Mouse (Mus musculus) hindbrain, embryonic 11.5 days (tissue): ENCODE results near the gene Surf6. TPM values are rescaled to one million over a fixed set of nuclear protein-coding genes. Genes with fewer than 3 reads are reported as not detected.
"Not testable (repeated sequence)": the region's sequence is repeated elsewhere in the genome, so short reads cannot be mapped to it uniquely, and the experiment has no call there.

ENCODE experiments used
- ATAC-seq: fragments of 200-750 bp; cut with Nextera tagmentation; 2 replicates; pipeline ENCODE4 v1.8.0; 2017; ENCODE audit warnings: mild to moderate bottlenecking, moderate TSS enrichment, moderate library complexity; ENCODE audit not compliant: low FRiP score
- DNase-seq: peaks from one replicate; pipeline ENCODE4 v3.0.0-alpha.2; 2015; ENCODE audit warnings: low spot score
- H3K27ac ChIP-seq: fragments of 300-500 bp; sonication (generic); 2 replicates; pipeline ENCODE4 v1.5.1; 2014; ENCODE audit warnings: mild to moderate bottlenecking, low read depth, low read length
- H3K27me3 ChIP-seq: fragments of 300-500 bp; sonication (generic); 2 replicates; pipeline ENCODE4 v1.6.1; 2014; ENCODE audit warnings: mild to moderate bottlenecking, low read length, moderate library complexity, mixed read lengths; ENCODE audit not compliant: control insufficient read depth, insufficient read depth
- H3K36me3 ChIP-seq: fragments of 300-500 bp; sonication (generic); 2 replicates; pipeline ENCODE4 v1.6.1; 2014; ENCODE audit warnings: mild to moderate bottlenecking, low read length, moderate library complexity, mixed read lengths; ENCODE audit not compliant: control insufficient read depth, insufficient read depth
- H3K4me1 ChIP-seq: fragments of 300-500 bp; sonication (generic); replicated peaks from 2 replicates; pipeline ENCODE4 v1.6.1; 2014; ENCODE audit warnings: low read length, mixed read lengths; ENCODE audit not compliant: control insufficient read depth, insufficient read depth
- H3K4me2 ChIP-seq: fragments of 300-500 bp; sonication (generic); replicated peaks from 2 replicates; pipeline ENCODE4 v1.6.1; 2014; ENCODE audit warnings: mild to moderate bottlenecking, low read depth, low read length
- H3K4me3 ChIP-seq: fragments of 300-500 bp; sonication (generic); 2 replicates; pipeline ENCODE4 v1.5.1; 2014; ENCODE audit warnings: low read depth, low read length
- H3K9ac ChIP-seq: fragments of 300-500 bp; sonication (generic); 2 replicates; pipeline ENCODE4 v1.6.1; 2014; ENCODE audit warnings: low read depth, low read length
- H3K9me3 ChIP-seq: fragments of 300-500 bp; sonication (generic); 2 replicates; pipeline ENCODE4 v1.6.1; 2016; ENCODE audit warnings: low read length; ENCODE audit not compliant: control insufficient read depth
- WGBS: fragments of 180-500 bp; shearing (Covaris S2); extraction: QIAGEN DNeasy Blood & Tissue Kit; methylation state at CpG from one replicate; pipeline ENCODE4 v1.1.7; 2014; 5-methylcytosine and 5-hydroxymethylcytosine counted together
- polyA plus RNA-seq: library from polyadenylated mRNA; unstranded; fragments of >200 nt; fragmentation: Nextera tagmentation; extraction: Ambion mirVana; gene quantifications from 2 replicates; pipeline ENCODE4 v1.2.1, GENCODE M21; 2014

The Surf6 gene
- polyA plus RNA-seq, 1 experiment from 2014 or later, result 18.4 TPM

DNA sequence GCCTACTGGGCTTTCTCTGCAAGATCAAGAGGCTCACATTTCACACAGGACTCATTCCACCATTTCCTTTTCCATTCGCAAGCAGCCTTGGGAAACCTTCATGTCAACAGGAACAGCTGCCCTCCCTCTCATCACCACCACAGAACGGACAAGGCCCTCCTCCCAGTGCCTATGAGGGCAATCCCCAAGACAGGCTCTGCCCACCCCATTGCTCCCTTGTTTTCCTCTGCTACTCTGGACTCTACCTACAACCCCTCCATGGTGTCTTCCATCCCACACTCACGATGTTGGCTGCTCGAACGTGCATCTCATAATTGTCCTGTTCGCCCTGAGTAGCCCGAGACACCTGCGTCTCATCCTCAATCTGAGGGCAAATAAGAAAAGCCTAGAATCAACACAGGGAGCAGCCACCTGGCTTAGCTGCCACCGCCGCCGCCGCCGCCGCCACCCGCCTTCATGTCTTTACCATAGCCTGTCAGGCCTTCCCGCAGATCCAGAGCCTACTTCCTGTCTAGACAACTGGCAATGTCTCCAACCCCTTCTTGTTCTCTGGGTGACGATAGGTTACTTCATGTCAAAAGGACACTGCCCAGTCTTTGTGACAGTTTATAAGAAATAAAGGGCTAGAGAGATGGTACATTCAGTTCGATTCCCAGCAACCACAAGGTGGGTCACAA is 6.2 kb upstream of the Surf6 start:
- Histone ChIP-seq H3K4me3 (peak overlapping the region; percentile 89; the same call in 1 of the 2 replicates), H3K27me3 (no peaks in the 10 kb centered on the region), H3K9me3 (no peaks in the 10 kb centered on the region), H3K4me1 (peaks cover 12% of the 10 kb centered on the region), H3K27ac (no peak overlapping the region), H3K36me3 (peaks cover 13% of the 10 kb centered on the region), H3K4me2 (peak overlapping the region; percentile 52), H3K9ac (peak overlapping the region; percentile 17; the same call in 1 of the 2 replicates)
- ATAC-seq (no peak), DNase-seq (no peak)
- WGBS, result 87% methylated on average over 18 of the region's 18 CpGs

- H3K36me3 ChIP-seq, result peaks cover 5% of the 10 kb centered on the region
- WGBS, result 76% methylated on average over 4 of the region's 4 CpGs
- H3K27ac ChIP-seq, result no peak overlapping the region
- DNase-seq (peak; percentile 68), ATAC-seq (no peak)
- peaks cover 11% of the 10 kb centered on the region for H3K4me1 ChIP-seq
- no peaks in the 10 kb centered on the region for H3K9me3 ChIP-seq
- no peak overlapping the region for H3K9ac ChIP-seq
- no peaks in the 10 kb centered on the region for H3K27me3 ChIP-seq
- H3K4me2 ChIP-seq, result no peak overlapping the region
- no peak overlapping the region for H3K4me3 ChIP-seq
Measured at GRCm38 (mm10) chr2:26907109-26907508, 4.4 kb upstream of the Surf6 start.

DNA sequence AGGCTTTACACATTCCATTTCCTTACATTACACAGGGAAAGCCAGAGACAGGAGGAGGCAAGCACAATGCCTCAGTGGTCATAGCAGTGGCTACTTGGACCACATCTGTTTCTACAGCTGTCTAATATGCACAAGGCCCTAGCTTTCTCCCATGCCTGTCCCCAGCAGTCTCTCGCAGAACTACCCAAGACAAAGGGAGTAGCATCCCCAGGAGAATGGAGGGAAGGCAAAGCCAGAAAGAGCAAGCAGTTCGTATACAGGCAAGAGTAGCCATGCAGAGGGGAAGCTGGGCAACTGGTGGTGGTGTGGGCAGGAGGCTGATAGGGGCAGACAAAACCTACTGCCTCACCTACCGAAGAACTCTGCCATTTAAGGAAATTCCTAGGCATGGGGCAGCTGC is 3.8 kb upstream of the Surf6 start:
- Histone ChIP-seq H3K27me3 (no peaks in the 10 kb centered on the region), H3K27ac (no peak overlapping the region), H3K4me2 (no peak overlapping the region), H3K36me3 (peaks cover 3% of the 10 kb centered on the region; the same call in 1 of the 2 replicates), H3K9me3 (no peaks in the 10 kb centered on the region), H3K4me1 (peaks cover 12% of the 10 kb centered on the region), H3K9ac (no peak overlapping the region), H3K4me3 (no peak overlapping the region)
- ATAC-seq, result no peak
- DNase-seq, result no peak
- 91% methylated on average over 3 of the region's 3 CpGs for WGBS

DNA sequence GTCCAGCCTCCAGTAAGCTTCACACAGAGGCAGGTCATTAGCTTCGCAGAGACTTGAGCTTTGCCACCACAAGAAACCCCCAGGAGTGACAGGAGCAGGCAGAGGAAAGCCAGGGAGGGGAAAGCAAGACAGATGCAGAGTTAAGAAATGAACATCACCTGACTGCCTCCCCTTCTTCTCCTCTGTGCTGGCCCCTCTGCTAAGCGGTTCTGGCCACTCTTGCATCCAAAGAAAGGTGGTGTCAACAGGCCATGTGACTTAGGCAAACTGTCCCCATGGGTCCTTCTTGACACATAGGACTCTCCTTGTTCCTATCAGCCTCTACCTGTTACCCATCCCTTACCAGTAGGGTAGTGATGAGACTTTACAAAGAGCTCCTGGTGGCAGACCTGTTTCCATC is 3.3 kb upstream of the Surf6 start:
- H3K9me3 ChIP-seq, result no peaks in the 10 kb centered on the region
- no peaks in the 10 kb centered on the region for H3K27me3 ChIP-seq
- no peak overlapping the region for H3K4me2 ChIP-seq
- H3K27ac ChIP-seq, result no peak overlapping the region
- peaks cover 12% of the 10 kb centered on the region for H3K4me1 ChIP-seq
- no peak overlapping the region for H3K4me3 ChIP-seq
- 85% methylated on average over 2 of the region's 2 CpGs for WGBS
- peaks cover 3% of the 10 kb centered on the region; the same call in 1 of the 2 replicates for H3K36me3 ChIP-seq
- no peak overlapping the region for H3K9ac ChIP-seq
- ATAC-seq (no peak), DNase-seq (no peak)

DNA sequence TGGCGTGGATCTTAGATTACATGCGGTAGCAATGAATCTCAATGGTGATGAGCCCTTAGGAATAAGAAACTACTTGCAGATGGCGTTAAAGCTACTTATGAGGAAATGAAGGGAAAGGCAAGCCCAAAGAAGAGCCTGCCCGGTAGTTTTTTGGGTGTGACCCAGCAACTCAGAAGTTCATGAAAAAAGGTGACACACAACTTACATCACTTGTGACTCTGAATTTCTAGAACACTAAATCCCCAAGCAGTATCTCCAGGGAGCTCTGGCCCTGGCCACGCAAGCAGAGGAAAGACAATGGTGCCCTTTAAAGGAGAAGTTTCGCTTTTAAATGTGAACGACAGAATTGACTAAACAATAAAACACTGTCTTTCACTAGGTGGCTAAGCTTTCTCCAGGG is 632 bp upstream of the Surf6 start:
- DNase-seq (no peak), ATAC-seq (no peak)
- peak overlapping the region; percentile 59 for H3K4me2 ChIP-seq
- peak overlapping the region; percentile 85 for H3K4me3 ChIP-seq
- WGBS, result 14% methylated on average over 7 of the region's 7 CpGs
- H3K9me3 ChIP-seq, result no peaks in the 10 kb centered on the region
- H3K4me1 ChIP-seq, result peaks cover 8% of the 10 kb centered on the region; the same call in 1 of the 2 replicates
- no peaks in the 10 kb centered on the region for H3K27me3 ChIP-seq
- peak overlapping the region; percentile 86 for H3K27ac ChIP-seq
- H3K36me3 ChIP-seq, result peaks cover 11% of the 10 kb centered on the region; the same call in 1 of the 2 replicates
- H3K9ac ChIP-seq, result peak overlapping the region; percentile 78

DNA sequence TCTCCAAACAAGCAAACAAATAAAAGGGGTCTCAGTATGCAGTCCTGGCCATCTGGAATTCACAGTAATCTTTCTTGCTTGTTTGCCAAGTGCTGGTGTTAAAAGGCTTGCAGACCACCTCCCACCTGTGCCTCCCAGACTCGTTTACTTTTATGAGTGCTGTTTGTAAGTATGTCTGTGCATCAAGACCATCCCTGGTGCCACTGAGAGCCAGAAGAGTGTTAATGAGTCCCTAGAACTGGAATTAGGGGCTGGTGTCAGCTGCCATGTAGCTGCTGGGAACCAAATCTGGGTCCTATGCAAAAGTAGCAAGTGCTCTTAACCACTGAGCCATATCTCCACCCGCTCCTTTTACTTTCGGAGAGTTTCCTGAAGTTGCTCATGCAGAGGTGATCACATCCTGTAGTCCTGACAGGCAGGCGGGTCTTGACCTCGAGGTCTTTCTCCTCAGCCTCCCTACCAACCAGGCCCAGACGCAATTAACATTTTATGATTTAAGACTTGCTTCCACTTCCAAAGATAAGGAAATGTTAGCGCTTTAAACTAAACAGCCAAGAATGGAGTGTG is 762 bp downstream of the Surf6 start:
- ATAC-seq (no peak), DNase-seq (no peak)
- H3K27me3 ChIP-seq, result no peaks in the 10 kb centered on the region
- peak overlapping the region; percentile 78 for H3K9ac ChIP-seq
- peak overlapping the region; percentile 59 for H3K4me2 ChIP-seq
- H3K4me3 ChIP-seq, result peak overlapping the region; percentile 85
- H3K36me3 ChIP-seq, result peaks cover 12% of the 10 kb centered on the region; the same call in 1 of the 2 replicates
- WGBS, result 15% methylated on average over 7 of the region's 7 CpGs
- no peaks in the 10 kb centered on the region for H3K9me3 ChIP-seq
- H3K27ac ChIP-seq, result no peak overlapping the region
- H3K4me1 ChIP-seq, result peaks cover 8% of the 10 kb centered on the region; the same call in 1 of the 2 replicates

- 71% methylated on average over 1 of the region's 1 CpGs for WGBS
- H3K9ac ChIP-seq, result no peak overlapping the region
- no peak overlapping the region for H3K4me2 ChIP-seq
- H3K27ac ChIP-seq, result no peak overlapping the region
- peaks cover 12% of the 10 kb centered on the region; the same call in 1 of the 2 replicates for H3K36me3 ChIP-seq
- peaks cover 8% of the 10 kb centered on the region; the same call in 1 of the 2 replicates for H3K4me1 ChIP-seq
- H3K9me3 ChIP-seq, result no peaks in the 10 kb centered on the region
- no peaks in the 10 kb centered on the region for H3K27me3 ChIP-seq
- ATAC-seq (no peak), DNase-seq (no peak)
- H3K4me3 ChIP-seq, result no peak overlapping the region
Measured at GRCm38 (mm10) chr2:26900731-26901130, 1.9 kb downstream of the Surf6 start.

- Histone ChIP-seq H3K36me3 (peaks cover 18% of the 10 kb centered on the region), H3K27me3 (no peaks in the 10 kb centered on the region), H3K4me1 (no peaks in the 10 kb centered on the region), H3K4me3 (no peak overlapping the region), H3K9me3 (no peaks in the 10 kb centered on the region), H3K9ac (no peak overlapping the region), H3K4me2 (no peak overlapping the region), H3K27ac (no peak overlapping the region)
- ATAC-seq, result no peak
- no peak for DNase-seq
- 94% methylated on average over 4 of the region's 4 CpGs for WGBS
Measured at GRCm38 (mm10) chr2:26895898-26896297, 6.8 kb downstream of the Surf6 start.

- H3K4me1 ChIP-seq, H3K36me3 ChIP-seq, H3K27ac ChIP-seq, DNase-seq, H3K9ac ChIP-seq, H3K27me3 ChIP-seq, ATAC-seq, H3K4me3 ChIP-seq, H3K9me3 ChIP-seq, H3K4me2 ChIP-seq: not testable (repeated sequence)
- WGBS, result 66% methylated on average over 4 of the region's 4 CpGs
Measured at GRCm38 (mm10) chr2:26886170-26886569, 16.5 kb downstream of the Surf6 start.
